Mouse (Mus musculus) lung, adult 2 months (tissue): Measurements from ENCODE around the gene Scarb1.
A peak's percentile ranks its signal among the peaks of the same experiment; 100 is the strongest.

ENCODE experiments used
- CTCF ChIP-seq: fragments of 200-500 bp; IDR thresholded peaks from 2 replicates; pipeline ENCODE4 v1.5.1; 2011; ENCODE audit warnings: mild to moderate bottlenecking, low read length, control low read depth; ENCODE audit not compliant: insufficient read depth
- POLR2A ChIP-seq: fragments of 200-500 bp; IDR thresholded peaks from 2 replicates; pipeline ENCODE4 v1.6.1; 2011; ENCODE audit warnings: low read depth, mild to moderate bottlenecking, control low read depth, low read length, borderline replicate concordance; ENCODE audit errors: extremely low read depth

DNA sequence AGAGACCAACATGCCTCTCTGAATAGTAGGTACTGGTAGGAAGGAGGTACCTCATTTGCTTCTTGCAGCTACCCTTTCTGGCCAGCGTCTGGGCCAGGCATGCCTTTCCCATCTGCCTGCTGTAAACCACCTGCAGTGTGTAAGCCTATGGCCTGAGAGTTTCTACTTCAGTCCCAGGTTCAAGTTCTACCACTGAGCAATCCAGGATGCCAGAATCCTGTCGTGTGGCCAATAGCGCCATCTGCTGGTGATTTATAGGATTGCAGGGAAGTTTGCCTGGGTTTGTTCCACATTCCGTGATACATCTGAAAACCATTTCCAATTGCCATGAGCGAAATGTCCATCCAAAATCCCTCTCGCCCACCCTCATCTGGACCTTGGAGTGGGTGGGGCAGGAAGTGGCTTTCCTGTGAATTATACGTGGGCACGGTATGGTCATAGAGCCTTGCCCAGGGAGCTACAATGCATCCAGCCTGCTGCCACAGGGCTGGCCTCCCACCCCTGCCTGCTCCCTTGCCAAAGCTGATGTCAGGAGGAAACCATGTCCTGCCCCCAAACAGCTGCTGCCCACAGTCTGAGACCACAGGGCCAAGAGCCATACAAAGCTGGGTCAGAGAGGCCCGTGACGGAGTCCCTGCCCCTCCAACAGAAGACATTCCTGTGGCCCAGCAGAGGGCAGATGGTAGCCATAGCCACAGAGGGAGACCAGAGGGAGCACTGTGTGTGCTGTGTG is 72.7 kb downstream of the Scarb1 start:
- peak; percentile 83 for TF ChIP-seq CTCF
- no peak for TF ChIP-seq POLR2A
